Mouse (Mus musculus) thymus, adult 2 months (tissue): Measurements from ENCODE around the gene Nanos2.

Experiments
- CTCF ChIP-seq: fragments of 200-500 bp; IDR thresholded peaks from 2 replicates; pipeline ENCODE4 v1.5.1; 2012; ENCODE audit warnings: mild to moderate bottlenecking, control low read depth, low read length, moderate library complexity, borderline replicate concordance; ENCODE audit not compliant: control insufficient read depth, poor library complexity, insufficient read depth; ENCODE audit errors: extremely low read depth
- POLR2A ChIP-seq: fragments of 200-500 bp; IDR thresholded peaks from 2 replicates; pipeline ENCODE4 v1.6.1; 2012; ENCODE audit warnings: mild to moderate bottlenecking, low read length, control low read depth, moderate library complexity; ENCODE audit not compliant: control insufficient read depth, poor library complexity, insufficient read depth; ENCODE audit errors: extremely low read depth

DNA sequence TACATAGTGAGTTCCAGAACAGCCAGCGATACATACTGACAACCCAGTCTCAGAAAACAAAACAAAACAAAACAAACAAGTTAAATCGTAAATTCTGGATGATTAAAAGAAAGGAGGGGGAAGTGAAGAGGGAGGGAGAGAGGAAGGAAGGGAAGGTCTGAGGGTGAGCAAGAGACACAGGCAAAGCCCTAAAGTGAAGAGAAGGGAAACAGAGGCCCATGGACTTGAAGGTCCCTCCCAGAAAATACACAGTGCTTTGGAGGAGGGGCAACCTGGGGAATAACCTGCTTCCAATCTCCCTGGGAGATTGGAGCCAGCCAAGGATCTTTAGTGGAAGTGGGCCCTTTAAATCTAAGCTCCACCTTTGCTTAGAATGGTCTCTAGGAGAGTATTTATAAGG lies at the start of gene Nanos2:
- TF ChIP-seq CTCF, result no peak
- no peak for TF ChIP-seq POLR2A
